15 mouse cellular contexts compared by ENCODE assay signal in the genomic region with DNA sequence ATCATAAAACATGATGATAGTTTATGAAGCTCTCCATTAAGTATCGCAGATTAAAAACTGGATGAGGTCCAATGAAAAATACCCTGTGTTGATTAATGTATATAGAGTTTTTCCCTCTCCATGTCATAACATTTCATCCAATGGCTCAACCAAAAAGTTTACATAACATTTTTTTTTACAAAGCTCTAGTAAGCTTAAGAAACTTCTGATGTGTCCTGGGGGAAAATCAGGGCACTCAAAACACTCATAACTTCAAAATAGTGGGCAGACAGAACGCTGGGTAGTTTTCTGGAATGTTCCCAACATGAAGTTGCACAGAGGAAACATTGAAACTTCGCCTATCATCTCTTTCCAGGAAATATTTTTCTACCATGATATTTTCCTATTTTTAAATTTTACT.
"Had no signal": no experiment of that assay in that cellular context is flagged by ENCODE, and none has a peak within 500 bp of the region (broad histone marks: within the 10 kb centered on the region; RNA-seq: fewer than 3 reads in every experiment).

No protein-coding gene starts in this region.

- DNase-seq: right cerebral cortex, postnatal 25 days; right cerebral cortex, postnatal 4 days; spleen, adult 18-20 months; thymus, adult 18-20 months; thymus, postnatal 14 days; thymus, postnatal 36 days had no signal

- ATAC-seq: liver, embryonic 12.5 days; midbrain, embryonic 13.5 days; midbrain, embryonic 15.5 days had no signal

- H3K9me3 ChIP-seq: limb, embryonic 15.5 days; liver, embryonic 12.5 days; midbrain, embryonic 13.5 days; midbrain, embryonic 15.5 days; neural tube, embryonic 12.5 days had no signal

- H3K4me3 ChIP-seq: limb, embryonic 15.5 days; liver, embryonic 12.5 days; megakaryocyte, embryonic 14.5 days; midbrain, embryonic 13.5 days; midbrain, embryonic 15.5 days; neural tube, embryonic 12.5 days had no signal

- H3K36me3 ChIP-seq: limb, embryonic 15.5 days; liver, embryonic 12.5 days; midbrain, embryonic 13.5 days; midbrain, embryonic 15.5 days; neural tube, embryonic 12.5 days had no signal

- H3K27ac ChIP-seq: limb, embryonic 15.5 days; liver, embryonic 12.5 days; liver, embryonic 14.5 days; macrophage; midbrain, embryonic 13.5 days; midbrain, embryonic 15.5 days; neural tube, embryonic 12.5 days had no signal

- H3K9ac ChIP-seq: limb, embryonic 15.5 days; liver, embryonic 12.5 days; liver, embryonic 14.5 days; midbrain, embryonic 13.5 days; midbrain, embryonic 15.5 days; neural tube, embryonic 12.5 days had no signal

- H3K4me2 ChIP-seq: limb, embryonic 15.5 days; liver, embryonic 12.5 days; midbrain, embryonic 11.5 days; midbrain, embryonic 13.5 days; midbrain, embryonic 15.5 days; neural tube, embryonic 12.5 days had no signal

- H3K27me3 ChIP-seq: limb, embryonic 15.5 days; liver, embryonic 12.5 days; megakaryocyte, embryonic 14.5 days; midbrain, embryonic 13.5 days; midbrain, embryonic 15.5 days; neural tube, embryonic 12.5 days had no signal

- H3K4me1 ChIP-seq: liver, embryonic 12.5 days; megakaryocyte, embryonic 14.5 days; midbrain, embryonic 13.5 days; midbrain, embryonic 15.5 days; neural tube, embryonic 12.5 days had no signal
